Mouse (Mus musculus): ENCODE data around the gene Trmo. TPM values are rescaled to one million over a fixed set of nuclear protein-coding genes. Genes with fewer than 3 reads are reported as not detected.

Gene Trmo
- 2.7 and 2.8 TPM in 2 replicates for polyA plus RNA-seq (2011; ENCODE audit: insufficient read length, low read depth, missing spikeins)

DNA sequence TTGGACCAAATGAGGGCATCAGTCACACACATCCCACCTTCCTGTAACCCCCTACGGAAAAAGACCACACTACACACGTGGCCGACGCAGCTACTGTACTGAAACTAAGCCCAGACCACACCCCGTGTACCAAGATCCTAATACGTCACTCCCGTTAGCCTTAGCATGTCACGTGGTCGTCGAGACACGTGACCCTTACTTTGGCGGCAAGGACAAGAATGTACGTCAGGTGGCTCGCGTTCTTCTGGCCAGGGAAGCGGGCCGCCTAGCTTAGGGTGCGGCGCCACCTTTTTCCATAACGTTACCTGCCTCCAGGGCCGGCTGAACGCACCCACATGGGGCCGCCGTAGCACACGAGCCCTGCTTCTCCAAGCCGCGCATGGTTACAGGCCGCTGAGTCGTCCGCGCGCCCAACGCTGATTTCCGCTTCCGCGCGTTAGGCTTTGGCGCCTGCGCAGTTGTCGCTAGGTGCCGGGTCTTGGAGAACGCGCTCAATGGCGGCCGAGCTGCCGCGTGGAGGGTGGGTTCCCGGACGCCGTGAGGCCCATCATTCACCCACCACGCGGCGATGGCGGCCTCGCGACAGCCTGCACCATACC lies at the start of gene Trmo:
Gene Trmo (minus strand): TSS at position 425 of the 599 bp plus-strand sequence.
- H3K27ac ChIP-seq (ENCODE audit: insufficient read depth, low read length), result peak within 1 kb of the TSS; percentile 74
- TF ChIP-seq POLR2A (IDR thresholded peaks at IDR 0.05; ENCODE audit: low read depth, low read length) (peak; percentile 96), CTCF (IDR thresholded peaks at IDR 0.05; ENCODE audit: borderline replicate concordance, insufficient read depth, low read length) (no peak)
- no peaks in the 10 kb centered on the region for H3K4me1 ChIP-seq (ENCODE audit: control insufficient read depth, insufficient read depth, low read length)

GRCm38 (mm10) chr4:46432339-46433036 lies 43.3 kb upstream of the Trmo start:
- Histone ChIP-seq H3K4me3 (ENCODE audit: insufficient read depth, low read length) (no peak overlapping the region), H3K4me1 (ENCODE audit: control insufficient read depth, insufficient read depth, low read length) (no peaks in the 10 kb centered on the region), H3K27ac (ENCODE audit: insufficient read depth, low read length) (no peak overlapping the region)
- TF ChIP-seq CTCF (IDR thresholded peaks at IDR 0.05; ENCODE audit: borderline replicate concordance, insufficient read depth, low read length) (no peak), POLR2A (IDR thresholded peaks at IDR 0.05; ENCODE audit: low read depth, low read length) (no peak)

More for the DNA sequence above, at the start of gene Trmo:
- peak within 1 kb of the TSS; percentile 55 for H3K4me3 ChIP-seq (ENCODE audit: insufficient read depth, low read length)

GRCm38 (mm10) chr4:46428903-46429499 lies 39.8 kb upstream of the Trmo start:
- TF ChIP-seq CTCF (IDR thresholded peaks at IDR 0.05; ENCODE audit: borderline replicate concordance, insufficient read depth, low read length), result no peak
- no peak for TF ChIP-seq POLR2A (IDR thresholded peaks at IDR 0.05; ENCODE audit: low read depth, low read length)
- H3K27ac ChIP-seq (ENCODE audit: insufficient read depth, low read length), result no peak overlapping the region
- no peak overlapping the region for H3K4me3 ChIP-seq (ENCODE audit: insufficient read depth, low read length)
- H3K4me1 ChIP-seq (ENCODE audit: control insufficient read depth, insufficient read depth, low read length), result no peaks in the 10 kb centered on the region

- Histone ChIP-seq H3K4me1 (ENCODE audit: control insufficient read depth, insufficient read depth, low read length) (no peaks in the 10 kb centered on the region), H3K27ac (ENCODE audit: insufficient read depth, low read length) (no peak overlapping the region), H3K4me3 (ENCODE audit: insufficient read depth, low read length) (no peak overlapping the region)
- TF ChIP-seq POLR2A (IDR thresholded peaks at IDR 0.05; ENCODE audit: low read depth, low read length), result no peak
- TF ChIP-seq CTCF (IDR thresholded peaks at IDR 0.05; ENCODE audit: borderline replicate concordance, insufficient read depth, low read length), result no peak
Observed at GRCm38 (mm10) chr4:46422625-46423024, 33.4 kb upstream of the Trmo start.

DNA sequence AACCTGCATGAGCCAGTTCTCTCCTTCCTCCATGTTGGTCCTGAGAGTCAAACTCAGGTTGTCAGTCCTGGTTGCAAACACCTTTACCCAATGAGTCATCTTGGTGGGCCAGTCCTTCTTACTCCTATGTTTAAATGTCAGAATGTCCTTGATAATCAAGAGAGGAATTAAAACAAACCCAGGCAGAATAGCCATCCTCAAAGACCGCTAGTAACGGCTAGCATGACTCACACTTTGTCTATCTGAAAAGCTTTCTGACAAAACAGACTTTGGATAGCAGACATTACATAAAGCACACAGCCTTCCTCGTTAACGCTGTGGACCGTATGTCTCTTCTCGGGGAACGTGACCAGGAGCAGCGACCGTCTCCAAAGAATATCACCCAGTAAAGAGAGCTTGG lies 29.6 kb upstream of the Trmo start:
- TF ChIP-seq POLR2A (IDR thresholded peaks at IDR 0.05; ENCODE audit: low read depth, low read length), result no peak
- TF ChIP-seq CTCF (IDR thresholded peaks at IDR 0.05; ENCODE audit: borderline replicate concordance, insufficient read depth, low read length), result no peak
- Histone ChIP-seq H3K4me3 (ENCODE audit: insufficient read depth, low read length) (no peak overlapping the region), H3K27ac (ENCODE audit: insufficient read depth, low read length) (no peak overlapping the region), H3K4me1 (ENCODE audit: control insufficient read depth, insufficient read depth, low read length) (no peaks in the 10 kb centered on the region)

GRCm38 (mm10) chr4:46417491-46417890 lies 28.3 kb upstream of the Trmo start:
- TF ChIP-seq CTCF (IDR thresholded peaks at IDR 0.05; ENCODE audit: borderline replicate concordance, insufficient read depth, low read length), result no peak
- TF ChIP-seq POLR2A (IDR thresholded peaks at IDR 0.05; ENCODE audit: low read depth, low read length), result no peak
- Histone ChIP-seq H3K4me3 (ENCODE audit: insufficient read depth, low read length) (no peak overlapping the region), H3K27ac (ENCODE audit: insufficient read depth, low read length) (no peak overlapping the region), H3K4me1 (ENCODE audit: control insufficient read depth, insufficient read depth, low read length) (no peaks in the 10 kb centered on the region)

DNA sequence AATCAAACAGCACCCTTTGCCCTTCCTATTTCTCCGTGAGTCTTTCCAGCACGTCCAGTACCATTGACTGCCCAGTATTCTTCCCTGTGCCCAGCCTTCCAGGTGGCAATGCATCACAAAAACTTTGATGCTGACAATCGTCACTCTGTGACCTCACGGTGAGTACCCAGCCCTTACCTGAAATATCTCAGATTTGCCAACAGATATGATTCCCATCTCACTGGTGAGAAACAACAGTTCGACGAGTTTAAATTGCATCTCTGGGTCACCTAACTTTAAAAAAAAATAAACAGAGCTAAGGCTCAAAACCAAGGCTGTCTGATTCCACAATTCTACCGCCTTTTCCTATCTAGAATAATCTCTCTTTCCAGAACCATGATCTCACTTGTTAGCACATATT lies 24.2 kb upstream of the Trmo start, which contains the start of gene Hemgn:
Gene Hemgn (minus strand): TSS at position 101 of the 400 bp plus-strand sequence.
- Histone ChIP-seq H3K4me1 (ENCODE audit: control insufficient read depth, insufficient read depth, low read length) (no peaks in the 10 kb centered on the region), H3K27ac (ENCODE audit: insufficient read depth, low read length) (no peak within 1 kb of the TSS)
- TF ChIP-seq CTCF (IDR thresholded peaks at IDR 0.05; ENCODE audit: borderline replicate concordance, insufficient read depth, low read length) (no peak), POLR2A (IDR thresholded peaks at IDR 0.05; ENCODE audit: low read depth, low read length) (no peak)

DNA sequence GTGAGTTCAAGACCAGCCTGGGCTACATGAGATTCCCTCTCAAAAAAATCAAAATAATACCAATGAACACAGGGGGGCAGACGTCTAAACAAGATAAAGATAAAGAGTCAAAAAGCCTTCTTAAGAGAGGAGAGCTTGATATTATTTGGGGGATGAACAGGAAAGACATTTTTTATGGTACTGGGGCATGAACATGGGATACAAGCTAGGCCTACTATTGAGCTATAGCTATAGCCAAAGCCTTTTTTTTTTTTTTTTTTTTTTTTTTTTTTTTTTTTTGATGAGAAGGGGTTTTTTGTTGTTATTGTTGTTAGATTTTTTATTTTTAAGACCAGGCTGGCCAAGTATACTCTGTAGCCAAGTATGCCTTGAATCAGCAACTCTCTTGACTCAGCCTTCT lies 22.9 kb upstream of the Trmo start:
- no peak overlapping the region for H3K27ac ChIP-seq (ENCODE audit: insufficient read depth, low read length)
- no peak for TF ChIP-seq CTCF (IDR thresholded peaks at IDR 0.05; ENCODE audit: borderline replicate concordance, insufficient read depth, low read length)
- TF ChIP-seq POLR2A (IDR thresholded peaks at IDR 0.05; ENCODE audit: low read depth, low read length), result no peak
- no peak overlapping the region for H3K4me3 ChIP-seq (ENCODE audit: insufficient read depth, low read length)
- H3K4me1 ChIP-seq (ENCODE audit: control insufficient read depth, insufficient read depth, low read length), result no peaks in the 10 kb centered on the region

More for the DNA sequence above, 24.2 kb upstream of the Trmo start, which contains the start of gene Hemgn:
- no peak within 1 kb of the TSS for H3K4me3 ChIP-seq (ENCODE audit: insufficient read depth, low read length)

DNA sequence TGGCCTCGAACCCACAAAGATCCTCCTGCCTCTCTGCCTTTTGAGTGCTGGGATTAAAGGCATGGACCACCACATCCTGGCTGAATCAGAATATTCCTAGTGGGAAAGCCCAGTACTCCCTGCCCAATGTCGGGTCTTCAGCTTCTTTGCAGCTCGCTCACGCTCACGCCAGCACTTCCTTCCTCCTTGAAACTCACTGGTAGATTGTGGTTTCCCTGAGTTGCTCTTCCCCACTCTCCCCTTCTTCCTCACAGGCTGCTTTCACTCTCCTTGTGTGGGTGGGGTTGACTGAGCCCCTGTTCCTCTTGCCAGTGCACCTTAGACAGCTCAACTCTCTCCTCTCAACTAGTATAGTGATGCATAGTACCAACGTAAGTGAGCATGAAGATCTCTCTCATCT lies 22.3 kb upstream of the Trmo start:
- Histone ChIP-seq H3K4me3 (ENCODE audit: insufficient read depth, low read length) (no peak overlapping the region), H3K27ac (ENCODE audit: insufficient read depth, low read length) (no peak overlapping the region), H3K4me1 (ENCODE audit: control insufficient read depth, insufficient read depth, low read length) (no peaks in the 10 kb centered on the region)
- no peak for TF ChIP-seq POLR2A (IDR thresholded peaks at IDR 0.05; ENCODE audit: low read depth, low read length)
- TF ChIP-seq CTCF (IDR thresholded peaks at IDR 0.05; ENCODE audit: borderline replicate concordance, insufficient read depth, low read length), result no peak

DNA sequence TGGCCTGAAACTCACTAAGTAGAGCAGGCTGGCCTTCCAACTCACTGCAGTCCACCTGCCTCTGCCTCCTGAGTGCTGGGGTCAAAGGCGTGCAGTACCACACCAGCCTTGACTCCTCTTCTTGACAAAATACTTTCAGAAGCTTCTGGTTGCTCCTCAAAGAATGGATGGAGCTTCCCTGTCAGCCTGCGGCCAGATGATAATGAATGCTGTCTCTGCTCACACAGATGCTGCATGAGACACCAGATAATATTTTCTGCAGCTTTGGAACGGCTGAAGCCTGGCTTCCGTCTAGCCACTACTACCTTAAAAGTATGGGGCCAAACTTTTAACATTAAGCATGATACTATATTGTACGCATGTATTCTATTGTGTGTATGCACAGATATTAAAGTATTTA lies 21.4 kb upstream of the Trmo start:
- TF ChIP-seq CTCF (IDR thresholded peaks at IDR 0.05; ENCODE audit: borderline replicate concordance, insufficient read depth, low read length) (no peak), POLR2A (IDR thresholded peaks at IDR 0.05; ENCODE audit: low read depth, low read length) (no peak)
- Histone ChIP-seq H3K4me3 (ENCODE audit: insufficient read depth, low read length) (no peak overlapping the region), H3K27ac (ENCODE audit: insufficient read depth, low read length) (no peak overlapping the region), H3K4me1 (ENCODE audit: control insufficient read depth, insufficient read depth, low read length) (no peaks in the 10 kb centered on the region)
